Comparison of ENCODE assay signal across 25 mouse cellular contexts in the genomic region with DNA sequence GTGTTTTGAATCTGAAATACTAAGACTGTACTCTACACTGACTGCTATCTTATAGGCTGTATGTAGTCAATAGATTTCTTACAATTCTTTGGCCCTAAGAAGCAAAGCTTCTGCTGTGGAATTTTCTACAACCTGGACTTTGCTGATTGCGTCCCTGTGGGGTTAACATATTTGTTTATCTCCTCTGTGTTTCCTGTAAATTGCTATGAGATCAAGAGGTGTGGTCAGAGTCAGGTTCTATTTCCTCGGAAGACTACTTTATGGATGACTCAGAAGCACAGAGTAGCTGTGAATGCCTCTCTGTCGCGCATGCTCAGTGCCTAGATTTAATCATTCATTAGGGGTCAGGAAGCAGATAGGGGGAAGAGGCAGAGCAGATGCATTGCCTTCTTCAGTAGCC. TPM values are rescaled to one million over a fixed set of nuclear protein-coding genes. Genes with fewer than 3 reads are reported as not detected.
A peak's percentile ranks its signal among the peaks of the same experiment; 100 is the strongest.
DNase-seq lines count a peak whose midpoint lies in the region; ATAC-seq and TF ChIP-seq lines count a peak whose summit lies in the region.
"Had no signal": no experiment of that assay in that cellular context is flagged by ENCODE, and none has a peak within 500 bp of the region (broad histone marks: within the 10 kb centered on the region; RNA-seq: fewer than 3 reads in every experiment).

No protein-coding gene starts in this region.

- peak; percentile 66; the same call in 1 of the 2 replicates for ATAC-seq in liver, embryonic 14.5 days (ENCODE audit: insufficient read depth)
- no peak for ATAC-seq in forebrain, postnatal 0 days
- ATAC-seq: forebrain, embryonic 15.5 days; intestine, embryonic 15.5 days had no signal

- no peak for TF ChIP-seq EP300 in liver, embryonic 14.5 days (IDR thresholded peaks at IDR 0.05; ENCODE audit: low read depth)
- TF ChIP-seq EP300 in heart, adult 2 months (IDR thresholded peaks at IDR 0.05; ENCODE audit: insufficient read depth, low read depth, low read length) = no peak

- intact Hi-C loops in heart, adult 2 months (cut with DNase I) = no loop called here

- no peaks in the 10 kb centered on the region for H3K27me3 ChIP-seq in liver, embryonic 14.5 days (ENCODE audit: control insufficient read depth, insufficient read depth, low read length)
- H3K27me3 ChIP-seq in forebrain, postnatal 0 days (ENCODE audit: insufficient read depth, low read length) = no peaks in the 10 kb centered on the region
- H3K27me3 ChIP-seq in heart, adult 2 months (ENCODE audit: control insufficient read depth, insufficient read depth, low read length) = no peaks in the 10 kb centered on the region
- H3K27me3 ChIP-seq: embryonic facial prominence, embryonic 12.5 days; forebrain, embryonic 15.5 days; heart, embryonic 12.5 days; intestine, embryonic 15.5 days had no signal

- WGBS in liver, embryonic 14.5 days (ENCODE audit: insufficient replicate concordance) = 21% methylated on average over 4 of the region's 4 CpGs
- 87% methylated on average over 4 of the region's 4 CpGs for WGBS in forebrain, postnatal 0 days
- WGBS in heart, adult 2 months = 42% methylated on average over 4 of the region's 4 CpGs

- no peak overlapping the region for H3K4me3 ChIP-seq in liver, embryonic 14.5 days (ENCODE audit: insufficient read depth in 1 of 2, low read depth in 2 of 2, low read length in 2 of 2)
- no peak overlapping the region for H3K4me3 ChIP-seq in forebrain, postnatal 0 days (ENCODE audit: low read depth, low read length)
- H3K4me3 ChIP-seq in heart, adult 2 months = no peak overlapping the region
- H3K4me3 ChIP-seq: embryonic facial prominence, embryonic 12.5 days; forebrain, embryonic 15.5 days; heart, embryonic 12.5 days; intestine, embryonic 15.5 days; left cerebral cortex, adult 2 months; limb, embryonic 10.5 days; midbrain, embryonic 10.5 days had no signal

- TF ChIP-seq CTCF in liver, embryonic 14.5 days (IDR thresholded peaks at IDR 0.05; ENCODE audit: low read depth) = no peak
- no peak for TF ChIP-seq CTCF in forebrain, postnatal 0 days (IDR thresholded peaks at IDR 0.05; ENCODE audit: low read depth)
- TF ChIP-seq CTCF in heart, adult 2 months (IDR thresholded peaks at IDR 0.05) = no peak

- DNase-seq in 416B (ENCODE audit: low read depth) (peak; percentile 79), MEL-GATA-1-ER (ENCODE audit: extremely low read depth, low read depth) (peak; percentile 71)
- peak; percentile 60 for DNase-seq in c-Kit-positive CD71-positive TER-119-positive erythroid progenitor cells, embryonic 14.5 days (ENCODE audit: low spot score)
- DNase-seq in liver, embryonic 14.5 days (ENCODE audit: low read depth in 3 of 3, low spot score in 3 of 3) = peak in 2 of 3 experiments; percentile 14 to 66
- no peak for DNase-seq in left cerebral cortex, adult 8-10 months (ENCODE audit: low spot score in 2 of 2)
- no peak for DNase-seq in forebrain, postnatal 0 days
- DNase-seq in embryo, embryonic 10 days (ENCODE audit: low spot score) = no peak
- DNase-seq in heart, adult 2 months = no peak
- DNase-seq: adrenal gland, postnatal 10 days; B cell, adult 2 months; cerebellum, adult 18-20 months; heart, postnatal 14 days; kidney, postnatal 36 days; layer of hippocampus, adult 9-11 months; lung, adult 18-20 months; retina, postnatal 1 day; thymus, postnatal 25 days had no signal

- peaks cover 8 to 11% of the 10 kb centered on the region in 2 experiments for H3K4me1 ChIP-seq in liver, embryonic 14.5 days (replicated peaks; ENCODE audit: control insufficient read depth in 2 of 2, insufficient read depth in 2 of 2, low read length in 1 of 2)
- no peaks in the 10 kb centered on the region for H3K4me1 ChIP-seq in forebrain, postnatal 0 days (ENCODE audit: insufficient read depth)
- H3K4me1 ChIP-seq in heart, adult 2 months (ENCODE audit: control insufficient read depth, insufficient read depth, low read length) = no peaks in the 10 kb centered on the region
- H3K4me1 ChIP-seq: embryonic facial prominence, embryonic 12.5 days; forebrain, embryonic 15.5 days; heart, embryonic 12.5 days; intestine, embryonic 15.5 days; limb, embryonic 10.5 days; midbrain, embryonic 10.5 days had no signal

- H3K36me3 ChIP-seq in liver, embryonic 14.5 days (replicated peaks; ENCODE audit: control insufficient read depth, insufficient read depth, low read depth) = no peaks in the 10 kb centered on the region
- H3K36me3 ChIP-seq in forebrain, postnatal 0 days (ENCODE audit: insufficient read depth) = no peaks in the 10 kb centered on the region
- H3K36me3 ChIP-seq in heart, adult 2 months (ENCODE audit: control insufficient read depth, insufficient read depth, low read length) = no peaks in the 10 kb centered on the region
- H3K36me3 ChIP-seq: embryonic facial prominence, embryonic 12.5 days; forebrain, embryonic 15.5 days; heart, embryonic 12.5 days; intestine, embryonic 15.5 days; limb, embryonic 10.5 days; midbrain, embryonic 10.5 days had no signal

- H3K9me3 ChIP-seq in liver, embryonic 14.5 days (ENCODE audit: control insufficient read depth, low read length) = no peaks in the 10 kb centered on the region
- no peaks in the 10 kb centered on the region for H3K9me3 ChIP-seq in forebrain, postnatal 0 days (ENCODE audit: low read length)
- H3K9me3 ChIP-seq: embryonic facial prominence, embryonic 12.5 days; forebrain, embryonic 15.5 days; heart, embryonic 12.5 days; intestine, embryonic 15.5 days; limb, embryonic 10.5 days; midbrain, embryonic 10.5 days had no signal

- no peaks in the 10 kb centered on the region for H3K79me2 ChIP-seq in heart, adult 2 months (replicated peaks; ENCODE audit: control insufficient read depth, insufficient read depth, low read length)

- no peak overlapping the region; the same call in 1 of the 2 replicates for H3K27ac ChIP-seq in liver, embryonic 14.5 days
- H3K27ac ChIP-seq in forebrain, postnatal 0 days (ENCODE audit: low read depth, low read length) = no peak overlapping the region
- no peak overlapping the region for H3K27ac ChIP-seq in heart, adult 2 months
- H3K27ac ChIP-seq: embryonic facial prominence, embryonic 12.5 days; forebrain, embryonic 15.5 days; hindbrain, embryonic 14.5 days; intestine, embryonic 15.5 days; left cerebral cortex, adult 2 months; limb, embryonic 10.5 days; midbrain, embryonic 10.5 days had no signal

- H3K9ac ChIP-seq in liver, embryonic 14.5 days (replicated peaks) = no peak overlapping the region
- no peak overlapping the region for H3K9ac ChIP-seq in forebrain, postnatal 0 days
- H3K9ac ChIP-seq in heart, adult 2 months (ENCODE audit: low read depth, low read length) = no peak overlapping the region
- H3K9ac ChIP-seq: embryonic facial prominence, embryonic 12.5 days; forebrain, embryonic 15.5 days; heart, embryonic 12.5 days; hindbrain, embryonic 14.5 days; intestine, embryonic 15.5 days had no signal

- no peak overlapping the region for H3K4me2 ChIP-seq in liver, embryonic 14.5 days (ENCODE audit: low read depth)
- no peak overlapping the region for H3K4me2 ChIP-seq in forebrain, postnatal 0 days (ENCODE audit: low read depth)
- H3K4me2 ChIP-seq: embryonic facial prominence, embryonic 12.5 days; forebrain, embryonic 15.5 days; heart, embryonic 12.5 days; hindbrain, embryonic 14.5 days; intestine, embryonic 15.5 days had no signal

- no peak for TF ChIP-seq POLR2A in heart, adult 2 months (IDR thresholded peaks at IDR 0.05; ENCODE audit: insufficient read depth, low read depth, low read length)

RNA-seq across cellular contexts. Expression of gene Pcyt1b, which starts 10.1 kb away (rescaled TPM):
- polyA plus RNA-seq in liver, embryonic 14.5 days (2012; rRNA removed) = 6.3 and 8.3 TPM in 2 replicates
- 4.3 and 4.8 TPM in 2 replicates for polyA plus RNA-seq in liver, embryonic 14.5 days (2014; fragmentation: Nextera tagmentation; extraction: Ambion mirVana)
- total RNA-seq in left cerebral cortex, adult 8-10 months (2022) = 10 to 100 TPM; 30.0 to 33.5 (median 31.9) TPM
- 26.3 and 30.7 TPM in 2 replicates for total RNA-seq in forebrain, postnatal 0 days (2014; rRNA removed)
- 12.5 and 21.7 TPM in 2 replicates for polyA plus RNA-seq in forebrain, postnatal 0 days (2015; fragmentation: Nextera tagmentation; extraction: Ambion mirVana)
- total RNA-seq in heart, adult 2 months (2021) = under 1 TPM; 0.05 to 0.25 TPM
- polyA plus RNA-seq in heart, adult 2 months (2012; rRNA removed) = 0.16 and 0.18 TPM in 2 replicates

RNA-seq across cellular contexts. Expression of gene Pola1, which starts 32.8 kb away (rescaled TPM):
- polyA plus RNA-seq in liver, embryonic 14.5 days (2012; rRNA removed) = 3.9 and 6.7 TPM in 2 replicates
- 14.3 and 15.3 TPM in 2 replicates for polyA plus RNA-seq in liver, embryonic 14.5 days (2014; fragmentation: Nextera tagmentation; extraction: Ambion mirVana)
- 1 to 10 TPM; 7.5 to 8.9 (median 7.7) TPM for total RNA-seq in left cerebral cortex, adult 8-10 months (2022)
- 9.6 and 16.2 TPM in 2 replicates for total RNA-seq in forebrain, postnatal 0 days (2014; rRNA removed)
- 1.9 and 2.5 TPM in 2 replicates for polyA plus RNA-seq in forebrain, postnatal 0 days (2015; fragmentation: Nextera tagmentation; extraction: Ambion mirVana)
- 1 to 10 TPM; 4.0 to 6.0 TPM for total RNA-seq in heart, adult 2 months (2021)
- polyA plus RNA-seq in heart, adult 2 months (2012; rRNA removed) = 0.43 and 0.91 TPM in 2 replicates

Comparison
In these comparisons a context has a peak if more than half of its experiments do, and no peak if none do; other contexts are left out.
1. DNase-seq: peak in 416B (single experiment), MEL-GATA-1-ER (single experiment), c-Kit-positive CD71-positive TER-119-positive erythroid progenitor cells, embryonic 14.5 days (single experiment) and liver, embryonic 14.5 days (2 of 3); none in left cerebral cortex, adult 8-10 months (0 of 2), forebrain, postnatal 0 days (single experiment), embryo, embryonic 10 days (single experiment) and heart, adult 2 months (0 of 2).
2. RNA of gene Pcyt1b, which starts 10.1 kb away (total RNA-seq): 30.0 to 33.5 TPM in left cerebral cortex, adult 8-10 months and 26.3 to 30.7 TPM in forebrain, postnatal 0 days; 0.05 to 0.25 TPM in heart, adult 2 months; every median in the first group is over 10 times any median in the second.